Mouse (Mus musculus) c-Kit-positive CD71-positive TER-119-positive erythroid progenitor cells, embryonic 14.5 days (primary cell): Measurements from ENCODE around the gene Gpr156.

Experiments used
- DNase-seq: peaks from one replicate; pipeline ENCODE4 v3.0.0-alpha.2; 2013; ENCODE audit warnings: low spot score

Gpr156 gene

DNA sequence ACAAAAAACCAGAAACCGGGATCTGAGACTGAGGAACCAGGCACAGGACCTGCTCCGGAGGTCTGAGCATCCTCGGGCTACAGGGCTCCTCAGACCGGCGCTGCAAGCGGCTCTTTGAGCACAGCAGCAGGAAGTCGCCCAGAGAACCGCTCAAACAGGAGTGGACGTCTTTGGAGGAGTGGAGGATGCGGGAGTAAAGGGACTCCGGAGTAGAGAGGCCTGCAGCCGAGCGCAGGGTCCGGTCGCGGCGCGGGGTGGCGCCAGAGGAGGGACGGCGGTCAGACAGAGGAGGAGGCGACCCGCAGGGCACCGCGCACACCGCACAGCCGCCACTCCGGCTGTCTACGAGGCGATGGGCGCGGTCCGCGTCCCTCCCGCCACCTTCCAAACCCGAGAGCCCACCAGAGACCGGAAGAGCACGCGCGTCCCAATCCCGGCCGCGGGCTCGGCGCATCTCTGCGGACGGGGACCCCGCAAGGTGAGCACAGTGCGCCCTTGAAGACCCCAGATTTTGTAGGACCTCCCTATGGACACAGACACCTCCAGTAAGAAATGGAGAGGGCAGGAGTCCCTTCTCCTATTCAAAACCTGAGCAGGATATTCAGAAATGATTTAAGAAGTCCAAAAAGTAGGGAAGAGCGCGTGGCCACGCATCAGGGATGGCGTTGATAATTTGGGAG lies at the start of gene Gpr156:
Gene Gpr156 (plus strand): TSS at position 359 of the 680 bp plus-strand sequence.
- DNase-seq, result no peak

- DNase-seq, result peak; percentile 55
Observed at GRCm38 (mm10) chr16:37867791-37868505, 48.3 kb upstream of the Gpr156 start, which contains the start of gene Lrrc58. TSS of gene Lrrc58 (plus strand) at chr16:37868389.

DNA sequence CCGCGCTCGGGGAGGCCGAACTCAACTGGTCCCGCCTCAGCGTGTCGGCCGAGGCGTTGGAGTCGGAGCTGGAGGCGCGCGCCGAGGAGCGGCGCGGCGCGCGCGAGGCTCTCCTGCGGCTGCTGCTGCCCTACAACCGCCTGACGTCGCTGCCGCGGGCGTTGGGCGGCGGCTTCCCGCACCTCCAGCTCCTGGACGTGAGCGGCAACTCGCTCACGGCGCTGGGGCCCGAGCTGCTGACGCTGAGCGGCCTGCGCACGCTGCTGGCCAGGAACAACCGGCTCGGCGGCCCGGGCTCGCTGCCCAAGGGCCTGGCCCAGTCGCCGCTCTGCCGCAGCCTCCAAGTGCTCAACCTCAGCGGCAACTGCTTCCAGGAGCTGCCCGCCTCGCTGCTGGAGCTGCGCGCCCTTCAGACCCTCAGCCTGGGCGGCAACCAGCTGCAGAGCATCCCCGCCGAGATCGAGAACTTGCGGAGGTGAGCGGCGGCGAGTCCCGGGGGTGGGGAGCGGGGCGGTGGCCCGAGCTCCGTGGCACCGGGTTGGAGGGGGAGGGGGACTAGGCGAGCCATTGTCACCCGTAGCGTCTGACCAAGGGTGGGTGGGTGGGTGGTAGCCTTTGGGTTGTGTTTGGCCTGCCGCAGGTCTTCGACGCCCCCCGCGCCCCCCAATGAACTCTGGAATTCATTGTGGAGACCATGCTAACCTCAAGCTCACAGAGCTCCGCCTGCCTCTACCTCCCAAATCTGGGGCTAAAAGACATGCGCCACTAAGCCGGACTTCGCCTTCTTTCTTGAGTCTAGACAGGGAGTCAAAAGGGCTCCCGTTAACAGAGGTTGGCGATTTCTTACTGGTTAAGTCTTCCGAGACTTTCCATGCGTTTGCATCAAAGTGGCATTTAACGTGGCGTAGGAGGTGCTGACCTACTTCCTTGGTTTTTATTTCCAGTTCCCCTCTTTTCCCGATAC lies 47.5 kb upstream of the Gpr156 start:
- no peak for DNase-seq

DNA sequence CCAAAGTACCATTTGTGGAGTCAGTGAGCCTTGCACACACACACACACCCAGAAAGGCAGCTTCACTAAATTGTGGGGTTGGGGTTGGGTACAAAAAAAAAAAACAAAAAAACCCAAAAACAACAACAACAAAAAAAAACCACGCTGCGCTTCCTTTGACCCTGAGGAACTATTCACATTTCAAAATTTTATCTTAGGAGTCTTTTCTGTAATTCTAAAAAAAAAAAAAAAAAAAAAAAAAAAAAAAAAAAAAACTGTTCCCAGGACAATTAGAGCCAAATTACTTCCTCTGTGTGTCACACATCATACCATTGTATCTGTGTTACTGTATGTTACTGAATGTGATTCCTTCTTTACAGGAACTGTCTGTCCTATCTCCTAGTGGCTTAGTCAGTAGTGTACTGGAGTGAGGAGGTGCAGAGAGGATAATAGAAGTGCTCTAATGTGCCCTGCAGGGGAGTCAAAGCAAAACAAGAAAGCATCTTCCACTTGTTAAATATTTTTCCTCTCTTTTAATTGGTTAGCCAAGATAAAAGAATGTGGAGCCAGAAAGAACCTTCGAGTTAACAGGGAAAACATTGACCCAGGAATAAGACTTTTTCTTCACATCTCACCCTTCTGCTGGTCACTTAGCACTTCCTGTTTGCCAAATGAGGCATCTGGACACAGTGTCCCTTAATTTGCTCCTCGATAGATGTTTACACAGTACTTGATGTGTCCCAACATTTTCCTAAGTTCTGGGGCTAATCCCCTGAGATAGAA lies 46.6 kb upstream of the Gpr156 start:
- DNase-seq, result no peak

DNA sequence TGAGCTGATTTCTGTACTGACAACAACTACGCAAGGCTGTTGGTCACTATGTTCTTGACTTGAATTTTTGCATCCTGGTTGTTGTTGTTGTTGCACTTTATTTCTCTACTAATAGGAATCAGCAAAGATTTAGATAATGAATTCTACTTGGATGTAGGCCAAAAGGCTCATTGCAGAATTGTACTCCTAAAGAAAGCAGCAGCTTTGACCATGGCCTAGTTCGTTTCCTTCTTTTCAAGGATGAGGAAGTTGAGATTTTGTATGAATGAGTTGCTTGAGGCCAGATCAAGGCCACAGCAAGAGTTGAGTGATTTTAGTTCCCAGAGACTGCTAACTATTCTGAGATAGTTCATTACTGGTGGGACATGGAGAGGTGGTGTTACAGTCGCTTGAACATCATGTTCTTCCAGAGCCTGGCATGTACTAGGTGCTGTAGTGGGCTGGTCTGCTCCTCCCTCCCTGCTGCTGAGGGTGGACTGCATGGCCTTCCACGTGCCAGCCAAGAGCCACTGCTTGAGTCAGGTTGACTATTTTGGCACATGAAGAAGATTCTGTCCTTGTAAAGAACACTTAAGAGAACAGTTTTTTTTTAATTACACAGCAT lies 45.1 kb upstream of the Gpr156 start:
- no peak for DNase-seq

GRCm38 (mm10) chr16:37874501-37875235 lies 41.6 kb upstream of the Gpr156 start:
- no peak for DNase-seq

DNA sequence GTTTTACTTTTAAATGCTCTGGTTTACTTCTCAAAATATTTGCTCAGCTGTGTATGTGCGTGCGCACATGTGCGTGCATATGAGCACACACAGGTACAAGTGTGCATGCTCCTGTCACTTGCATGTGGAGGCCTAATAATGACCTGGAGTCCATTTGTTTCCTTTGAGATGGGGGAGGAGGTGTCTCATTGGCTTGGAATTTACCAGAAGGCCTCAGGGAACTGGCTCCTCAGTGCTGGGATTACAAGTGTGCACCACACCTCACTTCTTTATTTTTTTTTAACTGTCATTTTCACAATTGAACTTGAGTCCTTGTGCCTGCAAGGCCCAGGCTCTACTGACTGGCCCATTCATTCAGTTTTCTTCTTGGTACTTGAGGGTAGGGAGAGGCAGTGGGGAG lies 38.9 kb upstream of the Gpr156 start:
- no peak for DNase-seq

DNA sequence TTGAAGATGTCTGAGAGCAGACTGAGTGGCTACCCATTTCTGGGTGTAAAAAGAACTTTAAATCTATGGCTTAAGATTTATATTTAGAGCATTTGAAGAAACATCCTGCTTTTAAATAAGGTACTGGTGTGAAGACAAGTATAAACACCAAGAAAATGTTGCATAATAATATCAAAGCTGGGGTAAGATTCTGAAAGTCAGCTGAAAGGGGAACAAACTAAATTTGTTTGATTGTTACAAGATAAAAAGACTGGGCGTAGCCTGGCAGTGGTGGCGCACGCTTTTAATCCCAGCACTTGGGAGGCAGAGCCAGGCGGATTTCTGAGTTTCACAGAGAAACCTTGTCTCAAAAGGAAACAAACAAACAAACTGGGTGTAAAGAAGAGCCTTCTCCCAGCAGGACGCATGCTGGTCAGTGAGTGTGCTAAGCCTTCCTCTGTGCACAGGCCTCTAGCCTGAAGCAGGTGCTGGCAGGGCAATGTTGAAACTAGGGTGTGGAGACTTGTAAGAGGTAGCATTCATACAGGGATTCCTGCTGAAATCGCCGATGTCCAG lies 37.3 kb upstream of the Gpr156 start:
- no peak for DNase-seq

- DNase-seq, result no peak
Observed at GRCm38 (mm10) chr16:37879750-37880419, 36.4 kb upstream of the Gpr156 start.

DNA sequence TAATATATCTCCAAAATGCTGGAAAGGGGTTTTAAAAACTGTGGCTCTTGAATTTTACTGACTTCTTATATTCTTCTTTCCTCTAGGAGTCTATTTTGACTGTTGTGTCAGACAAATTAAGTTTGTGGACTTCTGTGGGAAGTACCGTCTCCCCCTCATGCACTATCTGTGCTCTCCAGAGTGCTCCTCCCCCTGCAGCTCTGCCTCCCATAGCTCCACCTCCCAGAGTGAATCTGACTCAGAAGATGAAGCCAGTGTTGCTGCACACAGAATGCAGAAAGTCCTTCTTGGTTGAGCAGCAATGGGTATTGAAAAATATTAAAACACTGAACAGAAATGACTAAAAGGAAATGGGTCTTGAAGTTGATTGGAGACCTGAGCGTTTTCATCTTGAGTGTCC lies 35.1 kb upstream of the Gpr156 start:
- DNase-seq, result no peak

DNA sequence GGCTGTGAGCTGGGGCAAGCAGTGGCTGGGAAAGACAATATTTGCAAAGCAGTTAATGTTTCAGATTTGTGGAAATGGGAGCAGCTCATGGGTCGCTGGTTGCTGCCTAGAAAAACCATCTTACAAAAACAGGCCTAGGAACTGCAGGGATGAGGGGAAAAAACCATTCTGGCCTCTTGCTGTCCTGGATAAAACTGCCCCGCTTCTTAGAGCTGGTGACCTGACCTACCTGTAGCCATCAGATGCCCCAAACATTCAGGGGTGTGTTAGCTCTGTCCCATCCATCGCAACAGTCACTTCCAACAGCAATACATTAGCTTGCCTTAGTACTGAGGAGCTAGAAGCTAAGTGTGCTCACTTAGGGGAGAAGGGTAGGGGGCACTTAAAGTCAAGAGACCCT lies 27.3 kb upstream of the Gpr156 start:
- DNase-seq, result no peak

DNA sequence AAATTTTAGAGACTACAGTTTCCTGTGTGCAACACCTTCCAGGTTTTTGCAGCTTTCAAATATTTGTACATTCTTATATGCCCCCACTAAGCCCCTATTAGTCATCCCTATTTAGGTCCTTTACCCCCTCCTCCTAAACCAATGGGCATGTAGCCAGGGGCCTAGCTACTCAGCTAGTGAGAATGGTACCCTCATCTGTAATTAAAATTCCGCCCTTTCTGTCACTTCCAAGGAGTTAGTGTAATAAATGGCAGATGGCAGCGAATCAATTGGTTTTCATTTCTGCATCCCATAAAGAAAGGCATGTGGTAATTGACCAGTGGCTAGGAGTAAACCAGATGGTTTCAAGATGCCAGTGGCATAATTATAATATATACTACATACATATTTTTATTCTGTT lies 23.6 kb upstream of the Gpr156 start:
- DNase-seq, result no peak

DNA sequence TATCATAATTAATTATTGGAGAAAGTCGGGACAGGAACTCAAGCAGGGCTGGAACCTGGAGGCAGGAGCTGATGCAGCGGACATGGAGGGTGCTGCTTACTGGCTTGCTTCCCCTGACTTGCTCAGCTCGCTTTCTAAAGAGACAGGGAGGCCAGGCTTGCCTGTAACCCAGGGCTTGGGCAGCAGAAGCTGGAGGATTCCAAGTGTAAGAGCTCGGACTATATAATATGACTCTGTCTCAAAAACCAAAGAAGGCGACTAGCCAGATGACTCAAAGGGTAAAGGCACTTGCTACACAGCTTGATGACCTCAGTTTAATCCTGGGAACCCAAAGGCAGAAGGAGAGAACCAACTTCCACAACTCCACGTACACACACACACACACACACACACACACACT lies 22.9 kb upstream of the Gpr156 start:
- DNase-seq, result no peak

DNA sequence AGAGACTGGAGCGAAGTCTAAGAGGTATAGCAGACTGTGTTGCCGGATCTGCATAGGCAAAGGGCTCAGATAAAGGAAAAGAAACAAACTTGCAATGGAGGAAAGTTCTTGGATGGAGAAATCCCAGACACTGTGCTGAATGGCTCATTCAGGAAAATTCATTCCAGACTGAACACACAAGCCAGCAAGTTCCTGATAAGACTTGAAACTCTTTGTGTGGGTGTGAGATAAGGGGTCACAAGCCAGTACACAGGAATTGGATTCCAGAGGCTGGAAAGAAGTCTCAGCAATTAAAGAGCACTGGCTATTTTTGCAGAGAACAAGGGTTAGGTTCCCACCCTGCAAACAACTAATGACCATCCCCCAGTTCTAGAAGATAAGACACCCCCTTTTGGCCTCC lies 22.4 kb upstream of the Gpr156 start:
- DNase-seq, result no peak

DNA sequence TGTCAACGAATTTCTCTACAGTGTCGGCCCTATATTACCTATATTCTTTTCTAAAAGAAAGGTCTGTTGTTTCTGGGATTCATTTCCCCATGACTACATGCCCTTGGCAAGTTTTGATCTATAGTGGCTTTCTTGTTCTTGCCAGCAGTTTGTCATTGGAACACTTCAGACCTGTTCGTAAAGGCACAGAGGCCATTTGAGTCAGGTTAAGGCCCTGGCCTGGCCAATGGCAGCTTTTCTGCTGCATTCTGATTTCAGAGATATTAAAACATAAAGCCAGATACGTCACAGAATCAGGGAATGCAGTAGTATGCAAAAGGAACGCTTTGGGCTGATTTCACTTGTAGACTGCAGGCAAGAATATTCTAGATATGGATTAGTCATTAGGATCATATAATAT lies 17.5 kb upstream of the Gpr156 start:
- no peak for DNase-seq

- DNase-seq, result no peak
Observed at GRCm38 (mm10) chr16:37899357-37899756, 16.9 kb upstream of the Gpr156 start.

- no peak for DNase-seq
Observed at GRCm38 (mm10) chr16:37901318-37901717, 15.0 kb upstream of the Gpr156 start.

DNA sequence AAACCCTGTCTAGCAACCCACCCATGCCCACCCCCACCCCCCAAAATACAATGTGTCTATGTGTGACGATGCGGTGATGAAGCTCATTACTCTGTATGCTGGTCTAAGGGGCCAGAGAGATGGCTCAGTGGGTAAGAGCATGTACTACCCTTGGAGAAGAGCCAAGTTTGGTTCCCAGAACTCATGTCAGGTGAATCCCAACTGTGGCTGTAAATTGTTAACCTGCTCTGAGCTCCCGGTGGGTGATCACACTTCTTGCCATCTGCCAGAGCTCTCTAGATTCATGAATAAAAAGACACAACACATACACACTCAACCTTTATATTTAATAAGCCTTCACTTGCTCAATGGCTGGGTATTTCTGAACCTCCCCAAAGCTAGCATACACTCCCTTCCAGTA lies 9.8 kb upstream of the Gpr156 start:
- DNase-seq, result no peak

DNA sequence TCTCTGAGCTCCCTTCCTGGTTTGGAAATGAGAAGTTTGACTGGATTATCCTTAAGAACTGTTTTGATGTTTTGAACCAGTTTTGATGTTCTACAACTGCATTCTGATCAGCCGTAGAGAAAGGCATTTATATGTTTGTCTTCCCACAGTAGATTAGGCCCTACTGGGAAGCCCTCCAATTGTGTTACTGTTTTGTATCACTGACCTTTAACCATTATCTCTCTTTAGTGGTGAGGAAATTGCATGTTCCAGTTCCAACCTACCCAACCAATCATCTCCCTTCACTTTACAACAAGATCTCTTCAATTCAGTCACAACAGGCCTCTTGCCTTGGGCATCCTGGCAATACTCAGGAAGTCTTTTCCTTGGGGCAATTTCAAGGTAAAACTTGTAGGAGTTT lies 5.2 kb upstream of the Gpr156 start:
- no peak for DNase-seq

- DNase-seq, result no peak
Observed at GRCm38 (mm10) chr16:37916818-37917201, 514 bp downstream of the Gpr156 start.
